8 mouse cellular contexts compared by ENCODE assay signal in genomic region chr11:98389221-98389780, GRCm38 (mm10). TPM values are rescaled to one million over a fixed set of nuclear protein-coding genes. Genes with fewer than 3 reads are reported as not detected.
DNase-seq lines count a peak whose midpoint lies in the region; ATAC-seq and TF ChIP-seq lines count a peak whose summit lies in the region.

No protein-coding gene starts in this region.

- H3K9ac ChIP-seq in hindbrain, embryonic 12.5 days: 0 out of 2 replicates have a peak overlapping the region, but pooled peaks have one; percentile 32
- no peak overlapping the region for H3K9ac ChIP-seq in lung, embryonic 16.5 days (ENCODE audit: low read length)

- no peaks in the 10 kb centered on the region for H3K36me3 ChIP-seq in hindbrain, embryonic 12.5 days
- no peaks in the 10 kb centered on the region for H3K36me3 ChIP-seq in lung, embryonic 16.5 days (ENCODE audit: control insufficient read depth, insufficient read depth, low read length)
- no peaks in the 10 kb centered on the region for H3K36me3 ChIP-seq in thymus, adult 2 months (ENCODE audit: control insufficient read depth, insufficient read depth, low read length)

- no peak overlapping the region for H3K27ac ChIP-seq in hindbrain, embryonic 12.5 days
- no peak overlapping the region for H3K27ac ChIP-seq in lung, embryonic 16.5 days (ENCODE audit: low read length)
- H3K27ac ChIP-seq in thymus, adult 2 months (ENCODE audit: control insufficient read depth, insufficient read depth, low read length): no peak overlapping the region

- H3K4me3 ChIP-seq in hindbrain, embryonic 12.5 days: no peak overlapping the region
- no peak overlapping the region for H3K4me3 ChIP-seq in lung, embryonic 16.5 days (ENCODE audit: low read length)
- no peak overlapping the region for H3K4me3 ChIP-seq in thymus, adult 2 months (ENCODE audit: control insufficient read depth, insufficient read depth, low read length)

- no peaks in the 10 kb centered on the region for H3K9me3 ChIP-seq in hindbrain, embryonic 12.5 days (replicated peaks)
- no peaks in the 10 kb centered on the region for H3K9me3 ChIP-seq in lung, embryonic 16.5 days (ENCODE audit: control insufficient read depth, low read length)

- H3K4me1 ChIP-seq in hindbrain, embryonic 12.5 days: peaks cover 30% of the 10 kb centered on the region
- peaks cover 39% of the 10 kb centered on the region for H3K4me1 ChIP-seq in lung, embryonic 16.5 days (replicated peaks; ENCODE audit: control insufficient read depth, insufficient read depth, low read length)
- peaks cover 37% of the 10 kb centered on the region for H3K4me1 ChIP-seq in thymus, adult 2 months (replicated peaks; ENCODE audit: control insufficient read depth, insufficient read depth, low read length)

- peak; percentile 60 for DNase-seq in gastrocnemius, adult 18-20 months (ENCODE audit: low spot score)
- no peak for DNase-seq in gastrocnemius, adult 8-10 months (ENCODE audit: low spot score in 2 of 2)
- DNase-seq in right cerebral cortex, adult 18-20 months: peak; percentile 78
- no peak for DNase-seq in right cerebral cortex, postnatal 36 days (ENCODE audit: low spot score in 2 of 2)
- DNase-seq in cerebellum, postnatal 25 days: peak; percentile 69 to 82
- DNase-seq in thymus, adult 2 months: peak; percentile 73

- 21% methylated on average over 9 of the region's 9 CpGs for WGBS in hindbrain, embryonic 12.5 days
- 28% methylated on average over 9 of the region's 9 CpGs for WGBS in lung, embryonic 16.5 days
- 27% methylated on average over 9 of the region's 9 CpGs for WGBS in thymus, adult 2 months

- no peak overlapping the region for H3K4me2 ChIP-seq in hindbrain, embryonic 12.5 days (replicated peaks)
- H3K4me2 ChIP-seq in lung, embryonic 16.5 days (ENCODE audit: low read depth, low read length): no peak overlapping the region

- ATAC-seq in hindbrain, embryonic 12.5 days (ENCODE audit: low FRiP score): no peak
- peak; percentile 15; the same call in 1 of the 2 replicates for ATAC-seq in lung, embryonic 16.5 days (ENCODE audit: low read depth)

- TF ChIP-seq POLR2A in thymus, adult 2 months (IDR thresholded peaks at IDR 0.05; ENCODE audit: control insufficient read depth, extremely low read depth, insufficient read depth, low read length, poor library complexity): no peak

- peak; percentile 82 for TF ChIP-seq CTCF in thymus, adult 2 months (IDR thresholded peaks at IDR 0.05; ENCODE audit: borderline replicate concordance, control insufficient read depth, extremely low read depth, insufficient read depth, low read length, poor library complexity)

- H3K27me3 ChIP-seq in hindbrain, embryonic 12.5 days: peaks cover 81% of the 10 kb centered on the region
- peaks cover 31% of the 10 kb centered on the region for H3K27me3 ChIP-seq in lung, embryonic 16.5 days (ENCODE audit: control insufficient read depth, insufficient read depth, low read depth, low read length)
- H3K27me3 ChIP-seq in thymus, adult 2 months (ENCODE audit: control insufficient read depth, insufficient read depth, low read length): no peaks in the 10 kb centered on the region

RNA-seq across cellular contexts. Expression of gene Pnmt, which starts 3.1 kb away (rescaled TPM):
- total RNA-seq in gastrocnemius, adult 18-20 months (2021): 1 to 10 TPM; 1.2 to 8.2 TPM
- 1 to 10 TPM; 2.7 to 6.6 (median 3.8) TPM for total RNA-seq in gastrocnemius, adult 8-10 months (2022)
- 1.0 and 1.1 TPM in 2 replicates for polyA plus RNA-seq in hindbrain, embryonic 12.5 days (2016; fragmentation: Nextera tagmentation; extraction: Ambion mirVana)
- polyA plus RNA-seq in lung, embryonic 16.5 days (2015; fragmentation: Nextera tagmentation; extraction: Ambion mirVana): 0.13 TPM in 1 of 2 replicates, not detected in the other
- 0.77 and 1.3 TPM in 2 replicates for polyA plus RNA-seq in thymus, adult 2 months (2012; rRNA removed)

RNA-seq across cellular contexts. Expression of gene Tcap, which starts 5.7 kb away (rescaled TPM):
- 1,000 to 10,000 TPM; 3,864 to 4,194 TPM for total RNA-seq in gastrocnemius, adult 18-20 months (2021)
- total RNA-seq in gastrocnemius, adult 8-10 months (2022): 1,000 to 10,000 TPM; 3,817 to 5,138 (median 4,616) TPM
- 0.31 and 1.7 TPM in 2 replicates for polyA plus RNA-seq in hindbrain, embryonic 12.5 days (2016; fragmentation: Nextera tagmentation; extraction: Ambion mirVana)
- polyA plus RNA-seq in lung, embryonic 16.5 days (2015; fragmentation: Nextera tagmentation; extraction: Ambion mirVana): 6.7 and 8.0 TPM in 2 replicates
- polyA plus RNA-seq in thymus, adult 2 months (2012; rRNA removed): 9.9 and 83.8 TPM in 2 replicates

RNA-seq across cellular contexts. Expression of gene Pgap3, which starts 11.0 kb away (rescaled TPM):
- 1 to 10 TPM; 2.3 to 3.7 TPM for total RNA-seq in gastrocnemius, adult 18-20 months (2021)
- total RNA-seq in gastrocnemius, adult 8-10 months (2022): 1 to 10 TPM; 1.8 to 2.5 (median 2.2) TPM
- 9.1 and 10.2 TPM in 2 replicates for polyA plus RNA-seq in hindbrain, embryonic 12.5 days (2016; fragmentation: Nextera tagmentation; extraction: Ambion mirVana)
- 15.0 and 16.2 TPM in 2 replicates for polyA plus RNA-seq in lung, embryonic 16.5 days (2015; fragmentation: Nextera tagmentation; extraction: Ambion mirVana)
- 51.8 and 52.5 TPM in 2 replicates for polyA plus RNA-seq in thymus, adult 2 months (2012; rRNA removed)

RNA-seq across cellular contexts. Expression of gene Erbb2, which starts 23.0 kb away (rescaled TPM):
- total RNA-seq in gastrocnemius, adult 18-20 months (2021): 1 to 10 TPM; 1.1 to 1.7 TPM
- total RNA-seq in gastrocnemius, adult 8-10 months (2022): 1 to 10 TPM; 1.3 to 1.5 (median 1.4) TPM
- 25.9 and 26.9 TPM in 2 replicates for polyA plus RNA-seq in hindbrain, embryonic 12.5 days (2016; fragmentation: Nextera tagmentation; extraction: Ambion mirVana)
- 39.3 and 41.4 TPM in 2 replicates for polyA plus RNA-seq in lung, embryonic 16.5 days (2015; fragmentation: Nextera tagmentation; extraction: Ambion mirVana)
- polyA plus RNA-seq in thymus, adult 2 months (2012; rRNA removed): 6.0 and 6.6 TPM in 2 replicates

RNA-seq across cellular contexts. Expression of gene Stard3, which starts 31.1 kb away (rescaled TPM):
- total RNA-seq in gastrocnemius, adult 18-20 months (2021): 10 to 100 TPM; 11.1 to 13.6 TPM
- 10 to 100 TPM; 12.0 to 18.2 (median 13.9) TPM for total RNA-seq in gastrocnemius, adult 8-10 months (2022)
- 49.0 and 50.0 TPM in 2 replicates for polyA plus RNA-seq in hindbrain, embryonic 12.5 days (2016; fragmentation: Nextera tagmentation; extraction: Ambion mirVana)
- 55.9 and 61.3 TPM in 2 replicates for polyA plus RNA-seq in lung, embryonic 16.5 days (2015; fragmentation: Nextera tagmentation; extraction: Ambion mirVana)
- polyA plus RNA-seq in thymus, adult 2 months (2012; rRNA removed): 260 and 271 TPM in 2 replicates

Comparison
In these comparisons a context has a peak if more than half of its experiments do, and no peak if none do; other contexts are left out.
1. DNase-seq: peak in gastrocnemius, adult 18-20 months (single experiment), right cerebral cortex, adult 18-20 months (single experiment), cerebellum, postnatal 25 days (2 of 2) and thymus, adult 2 months (single experiment); none in gastrocnemius, adult 8-10 months (0 of 2) and right cerebral cortex, postnatal 36 days (0 of 2).